In the genomic region with DNA sequence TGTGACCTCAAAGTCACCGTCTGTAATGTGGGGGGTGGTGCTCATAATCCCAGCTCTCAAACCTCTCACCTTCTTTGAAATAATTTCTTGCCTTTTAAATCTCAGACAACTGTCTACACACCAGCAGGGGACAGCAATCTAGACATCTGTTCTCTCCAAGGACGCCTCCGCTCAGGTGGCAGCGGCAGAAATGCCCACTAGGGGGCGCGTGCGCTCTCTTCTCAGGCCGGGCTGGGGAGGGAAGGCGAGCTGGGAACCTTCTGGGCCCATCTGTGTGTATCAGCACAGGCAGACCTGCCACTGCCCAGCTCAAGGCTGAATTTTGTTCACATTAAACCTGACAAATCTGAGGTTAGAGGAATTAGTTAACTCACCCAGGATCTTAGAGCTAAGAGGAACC, we compare ENCODE assay signal across 8 mouse cellular contexts. TPM values are rescaled to one million over a fixed set of nuclear protein-coding genes. Genes with fewer than 3 reads are reported as not detected.
DNase-seq lines count a peak whose midpoint lies in the region; ATAC-seq and TF ChIP-seq lines count a peak whose summit lies in the region.

No protein-coding gene starts in this region.

- no peaks in the 10 kb centered on the region for H3K9me3 ChIP-seq in heart, embryonic 12.5 days (replicated peaks)
- H3K9me3 ChIP-seq in ES-Bruce4 (replicated peaks; ENCODE audit: control insufficient read depth, insufficient read depth, low read length, poor library complexity, severe bottlenecking) = no peaks in the 10 kb centered on the region
- no peaks in the 10 kb centered on the region for H3K9me3 ChIP-seq in forebrain, postnatal 0 days (ENCODE audit: low read length)
- no peaks in the 10 kb centered on the region for H3K9me3 ChIP-seq in liver, embryonic 12.5 days (replicated peaks)

- H3K4me1 ChIP-seq in heart, embryonic 12.5 days (replicated peaks) = no peaks in the 10 kb centered on the region
- H3K4me1 ChIP-seq in ES-Bruce4 (ENCODE audit: control insufficient read depth, insufficient read depth, low read length) = no peaks in the 10 kb centered on the region
- no peaks in the 10 kb centered on the region for H3K4me1 ChIP-seq in forebrain, postnatal 0 days (ENCODE audit: insufficient read depth)
- no peaks in the 10 kb centered on the region for H3K4me1 ChIP-seq in liver, embryonic 12.5 days

- H3K36me3 ChIP-seq in heart, embryonic 12.5 days = peaks cover 4% of the 10 kb centered on the region
- no peaks in the 10 kb centered on the region for H3K36me3 ChIP-seq in ES-Bruce4 (ENCODE audit: control insufficient read depth, insufficient read depth, low read length, poor library complexity, severe bottlenecking)
- no peaks in the 10 kb centered on the region; the same call in 1 of the 2 replicates for H3K36me3 ChIP-seq in forebrain, postnatal 0 days (ENCODE audit: insufficient read depth)
- peaks cover 3% of the 10 kb centered on the region; the same call in 1 of the 2 replicates for H3K36me3 ChIP-seq in liver, embryonic 12.5 days

- H3K4me2 ChIP-seq in heart, embryonic 12.5 days = no peak overlapping the region
- no peak overlapping the region for H3K4me2 ChIP-seq in forebrain, postnatal 0 days (ENCODE audit: low read depth)
- H3K4me2 ChIP-seq in liver, embryonic 12.5 days = no peak overlapping the region

- no peak for TF ChIP-seq EP300 in ES-Bruce4 (IDR thresholded peaks at IDR 0.05; ENCODE audit: insufficient read depth, low read depth, low read length)

- intact Hi-C loops in heart, postnatal 14 days (cut with DNase I) = loop anchor here (5.0 kb wide), 1 partner anchor 110 kb away; no protein-coding TSS in a partner anchor

- TF ChIP-seq POLR2A in ES-Bruce4 (IDR thresholded peaks at IDR 0.05; ENCODE audit: insufficient read depth, low read length) = no peak

- H3K27me3 ChIP-seq in heart, embryonic 12.5 days (replicated peaks) = no peaks in the 10 kb centered on the region
- no peaks in the 10 kb centered on the region for H3K27me3 ChIP-seq in ES-Bruce4 (ENCODE audit: control insufficient read depth, insufficient read depth, low read length, poor library complexity, severe bottlenecking)
- H3K27me3 ChIP-seq in forebrain, postnatal 0 days (ENCODE audit: insufficient read depth, low read length) = no peaks in the 10 kb centered on the region
- H3K27me3 ChIP-seq in liver, embryonic 12.5 days (replicated peaks) = no peaks in the 10 kb centered on the region

- peak; percentile 40 to 51 for DNase-seq in heart, postnatal 14 days
- peak; percentile 74 to 78 for DNase-seq in cerebellum, adult 18-20 months
- peak; percentile 31 for DNase-seq in forebrain, postnatal 0 days
- DNase-seq in neural tube, embryonic 10.5 days (ENCODE audit: extremely low spot score, low spot score) = peak; percentile 68
- DNase-seq in urinary bladder, postnatal 36 days (ENCODE audit: low spot score in 2 of 2) = no peak

- no peak overlapping the region for H3K9ac ChIP-seq in heart, embryonic 12.5 days
- no peak overlapping the region for H3K9ac ChIP-seq in ES-Bruce4 (ENCODE audit: low read depth, poor library complexity, severe bottlenecking)
- no peak overlapping the region for H3K9ac ChIP-seq in forebrain, postnatal 0 days
- no peak overlapping the region for H3K9ac ChIP-seq in liver, embryonic 12.5 days

- no peak for ATAC-seq in heart, embryonic 12.5 days (ENCODE audit: insufficient number of reproducible peaks, low FRiP score)
- peak; percentile 42; the same call in 1 of the 2 replicates for ATAC-seq in forebrain, postnatal 0 days
- 0 out of 2 replicates have a peak, but pooled peaks have one; percentile 21 for ATAC-seq in liver, embryonic 12.5 days

- H3K27ac ChIP-seq in heart, embryonic 12.5 days (ENCODE audit: poor library complexity, severe bottlenecking) = no peak overlapping the region
- no peak overlapping the region for H3K27ac ChIP-seq in ES-Bruce4 (ENCODE audit: insufficient read depth, low read length)
- no peak overlapping the region for H3K27ac ChIP-seq in forebrain, postnatal 0 days (ENCODE audit: low read depth, low read length)
- H3K27ac ChIP-seq in liver, embryonic 12.5 days = no peak overlapping the region

- 22% methylated on average over 9 of the region's 9 CpGs for WGBS in heart, embryonic 12.5 days
- WGBS in forebrain, postnatal 0 days = 25% methylated on average over 9 of the region's 9 CpGs
- WGBS in liver, embryonic 12.5 days (ENCODE audit: insufficient replicate concordance) = 13% methylated on average over 9 of the region's 9 CpGs

- H3K4me3 ChIP-seq in heart, embryonic 12.5 days = no peak overlapping the region
- H3K4me3 ChIP-seq in ES-Bruce4 (ENCODE audit: low read depth, low read length) = no peak overlapping the region
- no peak overlapping the region for H3K4me3 ChIP-seq in forebrain, postnatal 0 days (ENCODE audit: low read depth, low read length)
- no peak overlapping the region for H3K4me3 ChIP-seq in liver, embryonic 12.5 days

- peak; percentile 93 for TF ChIP-seq CTCF in ES-Bruce4 (IDR thresholded peaks at IDR 0.05; ENCODE audit: low read depth, low read length)
- TF ChIP-seq CTCF in forebrain, postnatal 0 days (IDR thresholded peaks at IDR 0.05; ENCODE audit: low read depth) = peak; percentile 68

RNA-seq across cellular contexts. Expression of gene Dhx15, which starts 58.2 kb away (rescaled TPM):
- total RNA-seq in heart, postnatal 14 days (2021) = 10 to 100 TPM; 65.2 to 65.7 TPM
- 104 and 105 TPM in 2 replicates for polyA plus RNA-seq in heart, embryonic 12.5 days (2016; fragmentation: Nextera tagmentation; extraction: Ambion mirVana)
- polyA plus RNA-seq in ES-Bruce4 (2011; ENCODE audit: insufficient read depth, insufficient read length, low read depth, missing spikeins) = 335 and 350 TPM in 2 replicates
- total RNA-seq in forebrain, postnatal 0 days (2014; rRNA removed) = 135 and 153 TPM in 2 replicates
- polyA plus RNA-seq in forebrain, postnatal 0 days (2015; fragmentation: Nextera tagmentation; extraction: Ambion mirVana) = 78.4 and 79.5 TPM in 2 replicates
- polyA plus RNA-seq in liver, embryonic 12.5 days (2016; fragmentation: Nextera tagmentation; extraction: Ambion mirVana) = 114 and 118 TPM in 2 replicates

Comparison
In these comparisons a context has a peak if more than half of its experiments do, and no peak if none do; other contexts are left out.
1. DNase-seq: peak in heart, postnatal 14 days (2 of 2), cerebellum, adult 18-20 months (2 of 2), forebrain, postnatal 0 days (single experiment) and neural tube, embryonic 10.5 days (single experiment); none in urinary bladder, postnatal 36 days (0 of 2).